Mouse (Mus musculus) layer of hippocampus, postnatal 36 days (tissue): Measurements from ENCODE around the gene 1700017D01Rik. TPM values are rescaled to one million over a fixed set of nuclear protein-coding genes. Genes with fewer than 3 reads are reported as not detected.

ENCODE experiments used
- DNase-seq, 2 experiments: peaks; one replicate each; pipeline ENCODE4 v3.0.0; 2022
- total RNA-seq, 2 experiments: library from RNA; stranded (reverse); gene quantifications; 2 replicates each; pipeline ENCODE4 v1.2.3; 2021

1700017D01Rik gene
- total RNA-seq, 2 experiments from 2014 or later, result not detected

DNA sequence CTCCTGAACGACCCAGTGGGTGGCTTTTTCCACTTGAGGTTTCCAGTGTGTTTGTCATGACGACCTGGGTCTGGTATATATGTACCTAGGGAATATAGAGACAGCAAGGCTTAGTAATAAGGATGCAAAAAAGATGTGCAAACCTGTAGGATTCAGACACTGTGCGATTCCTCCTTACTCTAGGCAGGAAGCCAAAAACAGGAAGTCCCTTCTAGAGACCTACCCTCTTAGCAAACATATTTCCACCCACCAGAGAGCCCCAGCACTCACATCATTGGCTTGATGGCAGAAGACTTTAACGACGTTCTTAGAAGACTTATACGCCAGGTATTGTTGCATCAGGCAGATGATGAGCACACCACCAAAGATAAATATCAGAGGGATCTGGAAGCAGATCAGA, 82.7 kb downstream of the 1700017D01Rik start:
- DNase-seq, result no peak

Other genes with a start within 250 kb of the 1700017D01Rik start
- gene Tmem109, start 248.9 kb downstream of the 1700017D01Rik start, total RNA-seq, result 10 to 100 TPM; 46.8 to 48.4 TPM
- 100 to 1,000 TPM; 189 to 197 TPM for gene Prpf19, start 235.6 kb downstream of the 1700017D01Rik start, total RNA-seq
- not detected for gene Zp1, start 210.2 kb downstream of the 1700017D01Rik start, total RNA-seq
- under 1 TPM; 0.20 to 0.28 TPM for gene Ptgdr2, start 193.7 kb downstream of the 1700017D01Rik start, total RNA-seq
- gene Ccdc86, start 181.6 kb downstream of the 1700017D01Rik start, total RNA-seq, result 1 to 10 TPM; 8.3 to 8.8 TPM
- gene Ms4a10, start 156.2 kb downstream of the 1700017D01Rik start, total RNA-seq, result not detected
- gene Ms4a15, start 137.6 kb downstream of the 1700017D01Rik start, total RNA-seq, result not detected
- not detected for gene Ms4a18, start 112.8 kb downstream of the 1700017D01Rik start, total RNA-seq
- not detected for gene Ms4a8a, start 49.8 kb downstream of the 1700017D01Rik start, total RNA-seq
- gene 1700025F22Rik, start 34.4 kb upstream of the 1700017D01Rik start, total RNA-seq, result not detected
- not detected for gene Ms4a13, start 65.9 kb upstream of the 1700017D01Rik start, total RNA-seq
- gene Ms4a12, start 101.6 kb upstream of the 1700017D01Rik start, total RNA-seq, result not detected
- not detected for gene Ms4a1, start 135.4 kb upstream of the 1700017D01Rik start, total RNA-seq
- not detected for gene Ms4a5, start 153.0 kb upstream of the 1700017D01Rik start, total RNA-seq
- gene Ms4a14, start 183.6 kb upstream of the 1700017D01Rik start, total RNA-seq, result not detected
- under 1 TPM; 0.30 to 0.35 TPM for gene Ms4a7, start 205.3 kb upstream of the 1700017D01Rik start, total RNA-seq
- gene Ms4a4a, start 244.6 kb upstream of the 1700017D01Rik start, total RNA-seq, result under 1 TPM; 0.57 to 0.78 TPM